Mouse (Mus musculus): ENCODE data around the gene Calcb. TPM values are rescaled to one million over a fixed set of nuclear protein-coding genes. Genes with fewer than 3 reads are reported as not detected.
A peak's percentile ranks its signal among the peaks of the same experiment; 100 is the strongest.

Gene Calcb
- 0.30 and 0.36 TPM in 2 replicates for polyA plus RNA-seq (2015; fragmentation: Nextera tagmentation; extraction: Ambion mirVana)

GRCm38 (mm10) chr7:114718300-114718699, at the start of gene Calcb:
Gene Calcb, plus strand, starts transcription at chr7:114718643.
- H3K36me3 ChIP-seq (ENCODE audit: control insufficient read depth, insufficient read depth, low read length), result no peaks in the 10 kb centered on the region
- peak within 1 kb of the TSS; percentile 35 for H3K4me2 ChIP-seq (ENCODE audit: low read depth, low read length)
- H3K9me3 ChIP-seq (ENCODE audit: control insufficient read depth, low read length), result no peaks in the 10 kb centered on the region
- peaks cover 31% of the 10 kb centered on the region for H3K27me3 ChIP-seq (ENCODE audit: control insufficient read depth, insufficient read depth, low read depth, low read length)
- no peak for ATAC-seq (ENCODE audit: low read depth)
- H3K4me1 ChIP-seq (replicated peaks; ENCODE audit: control insufficient read depth, insufficient read depth, low read length), result no peaks in the 10 kb centered on the region; the same call in 1 of the 2 replicates
- WGBS, result 7% methylated on average over 11 of the region's 11 CpGs
- H3K4me3 ChIP-seq (ENCODE audit: low read length), result peak within 1 kb of the TSS; percentile 12
- no peak within 1 kb of the TSS for H3K9ac ChIP-seq (ENCODE audit: low read length)
- no peak within 1 kb of the TSS for H3K27ac ChIP-seq (ENCODE audit: low read length)

- Histone ChIP-seq H3K36me3 (ENCODE audit: control insufficient read depth, insufficient read depth, low read length) (no peaks in the 10 kb centered on the region), H3K9ac (ENCODE audit: low read length) (no peak overlapping the region), H3K27me3 (ENCODE audit: control insufficient read depth, insufficient read depth, low read depth, low read length) (no peaks in the 10 kb centered on the region), H3K9me3 (ENCODE audit: control insufficient read depth, low read length) (no peaks in the 10 kb centered on the region), H3K4me2 (ENCODE audit: low read depth, low read length) (no peak overlapping the region), H3K4me3 (ENCODE audit: low read length) (no peak overlapping the region), H3K27ac (ENCODE audit: low read length) (no peak overlapping the region), H3K4me1 (replicated peaks; ENCODE audit: control insufficient read depth, insufficient read depth, low read length) (no peaks in the 10 kb centered on the region)
- WGBS, result 65% methylated on average over 1 of the region's 1 CpGs
- ATAC-seq (ENCODE audit: low read depth), result no peak
Observed at GRCm38 (mm10) chr7:114671405-114671804, 47.0 kb upstream of the Calcb start.

GRCm38 (mm10) chr7:114672697-114673096, 45.7 kb upstream of the Calcb start:
- WGBS, result 30% methylated on average over 2 of the region's 2 CpGs
- no peak overlapping the region for H3K4me2 ChIP-seq (ENCODE audit: low read depth, low read length)
- H3K27me3 ChIP-seq (ENCODE audit: control insufficient read depth, insufficient read depth, low read depth, low read length), result no peaks in the 10 kb centered on the region
- no peak overlapping the region for H3K9ac ChIP-seq (ENCODE audit: low read length)
- no peaks in the 10 kb centered on the region for H3K36me3 ChIP-seq (ENCODE audit: control insufficient read depth, insufficient read depth, low read length)
- no peak overlapping the region for H3K27ac ChIP-seq (ENCODE audit: low read length)
- H3K4me1 ChIP-seq (replicated peaks; ENCODE audit: control insufficient read depth, insufficient read depth, low read length), result no peaks in the 10 kb centered on the region
- no peak for ATAC-seq (ENCODE audit: low read depth)
- no peaks in the 10 kb centered on the region for H3K9me3 ChIP-seq (ENCODE audit: control insufficient read depth, low read length)
- H3K4me3 ChIP-seq (ENCODE audit: low read length), result no peak overlapping the region

- Histone ChIP-seq H3K9ac (ENCODE audit: low read length) (no peak overlapping the region), H3K27ac (ENCODE audit: low read length) (no peak overlapping the region), H3K4me2 (ENCODE audit: low read depth, low read length) (no peak overlapping the region), H3K4me3 (ENCODE audit: low read length) (no peak overlapping the region), H3K36me3 (ENCODE audit: control insufficient read depth, insufficient read depth, low read length) (no peaks in the 10 kb centered on the region), H3K9me3 (ENCODE audit: control insufficient read depth, low read length) (no peaks in the 10 kb centered on the region), H3K27me3 (ENCODE audit: control insufficient read depth, insufficient read depth, low read depth, low read length) (no peaks in the 10 kb centered on the region), H3K4me1 (replicated peaks; ENCODE audit: control insufficient read depth, insufficient read depth, low read length) (no peaks in the 10 kb centered on the region)
- no peak for ATAC-seq (ENCODE audit: low read depth)
Observed at GRCm38 (mm10) chr7:114692339-114692738, 26.1 kb upstream of the Calcb start.

- Histone ChIP-seq H3K4me3 (ENCODE audit: low read length) (no peak overlapping the region), H3K9me3 (ENCODE audit: control insufficient read depth, low read length) (no peaks in the 10 kb centered on the region), H3K9ac (ENCODE audit: low read length) (no peak overlapping the region), H3K4me1 (replicated peaks; ENCODE audit: control insufficient read depth, insufficient read depth, low read length) (no peaks in the 10 kb centered on the region), H3K27me3 (ENCODE audit: control insufficient read depth, insufficient read depth, low read depth, low read length) (no peaks in the 10 kb centered on the region), H3K27ac (ENCODE audit: low read length) (no peak overlapping the region), H3K36me3 (ENCODE audit: control insufficient read depth, insufficient read depth, low read length) (no peaks in the 10 kb centered on the region), H3K4me2 (ENCODE audit: low read depth, low read length) (no peak overlapping the region)
- ATAC-seq (ENCODE audit: low read depth), result no peak
- 16% methylated on average over 2 of the region's 2 CpGs for WGBS
Observed at GRCm38 (mm10) chr7:114700871-114701270, 17.6 kb upstream of the Calcb start.

GRCm38 (mm10) chr7:114706716-114707115, 11.7 kb upstream of the Calcb start:
- Histone ChIP-seq H3K4me2 (ENCODE audit: low read depth, low read length) (no peak overlapping the region), H3K27ac (ENCODE audit: low read length) (no peak overlapping the region), H3K9me3 (ENCODE audit: control insufficient read depth, low read length) (no peaks in the 10 kb centered on the region), H3K36me3 (ENCODE audit: control insufficient read depth, insufficient read depth, low read length) (no peaks in the 10 kb centered on the region), H3K4me1 (replicated peaks; ENCODE audit: control insufficient read depth, insufficient read depth, low read length) (no peaks in the 10 kb centered on the region), H3K4me3 (ENCODE audit: low read length) (no peak overlapping the region), H3K27me3 (ENCODE audit: control insufficient read depth, insufficient read depth, low read depth, low read length) (no peaks in the 10 kb centered on the region), H3K9ac (ENCODE audit: low read length) (no peak overlapping the region)
- ATAC-seq (ENCODE audit: low read depth), result no peak
- WGBS, result 53% methylated on average over 4 of the region's 4 CpGs

GRCm38 (mm10) chr7:114707398-114707797, 11.0 kb upstream of the Calcb start:
- no peak overlapping the region for H3K4me2 ChIP-seq (ENCODE audit: low read depth, low read length)
- no peaks in the 10 kb centered on the region for H3K27me3 ChIP-seq (ENCODE audit: control insufficient read depth, insufficient read depth, low read depth, low read length)
- no peaks in the 10 kb centered on the region for H3K36me3 ChIP-seq (ENCODE audit: control insufficient read depth, insufficient read depth, low read length)
- WGBS, result 71% methylated on average over 1 of the region's 1 CpGs
- no peak overlapping the region for H3K4me3 ChIP-seq (ENCODE audit: low read length)
- H3K9me3 ChIP-seq (ENCODE audit: control insufficient read depth, low read length), result no peaks in the 10 kb centered on the region
- no peak for ATAC-seq (ENCODE audit: low read depth)
- H3K27ac ChIP-seq (ENCODE audit: low read length), result no peak overlapping the region
- H3K9ac ChIP-seq (ENCODE audit: low read length), result no peak overlapping the region
- no peaks in the 10 kb centered on the region for H3K4me1 ChIP-seq (replicated peaks; ENCODE audit: control insufficient read depth, insufficient read depth, low read length)

- 78% methylated on average over 2 of the region's 2 CpGs for WGBS
- no peak overlapping the region for H3K9ac ChIP-seq (ENCODE audit: low read length)
Observed at GRCm38 (mm10) chr7:114710419-114710818, 8.0 kb upstream of the Calcb start.

GRCm38 (mm10) chr7:114712523-114712922, 5.9 kb upstream of the Calcb start:
- Histone ChIP-seq H3K4me1 (replicated peaks; ENCODE audit: control insufficient read depth, insufficient read depth, low read length) (no peaks in the 10 kb centered on the region), H3K4me2 (ENCODE audit: low read depth, low read length) (no peak overlapping the region), H3K9ac (ENCODE audit: low read length) (no peak overlapping the region), H3K36me3 (ENCODE audit: control insufficient read depth, insufficient read depth, low read length) (no peaks in the 10 kb centered on the region), H3K9me3 (ENCODE audit: control insufficient read depth, low read length) (no peaks in the 10 kb centered on the region), H3K4me3 (ENCODE audit: low read length) (no peak overlapping the region), H3K27me3 (ENCODE audit: control insufficient read depth, insufficient read depth, low read depth, low read length) (peaks cover 5% of the 10 kb centered on the region), H3K27ac (ENCODE audit: low read length) (no peak overlapping the region)
- no peak for ATAC-seq (ENCODE audit: low read depth)
- 65% methylated on average over 1 of the region's 1 CpGs for WGBS

More at GRCm38 (mm10) chr7:114710419-114710818, 8.0 kb upstream of the Calcb start:
- ATAC-seq (ENCODE audit: low read depth), result no peak
- Histone ChIP-seq H3K4me3 (ENCODE audit: low read length) (no peak overlapping the region), H3K4me2 (ENCODE audit: low read depth, low read length) (no peak overlapping the region), H3K4me1 (replicated peaks; ENCODE audit: control insufficient read depth, insufficient read depth, low read length) (no peaks in the 10 kb centered on the region), H3K9me3 (ENCODE audit: control insufficient read depth, low read length) (no peaks in the 10 kb centered on the region), H3K36me3 (ENCODE audit: control insufficient read depth, insufficient read depth, low read length) (no peaks in the 10 kb centered on the region), H3K27ac (ENCODE audit: low read length) (no peak overlapping the region), H3K27me3 (ENCODE audit: control insufficient read depth, insufficient read depth, low read depth, low read length) (no peaks in the 10 kb centered on the region)

Data from lung, embryonic 16.5 days (tissue).